Mouse (Mus musculus) B cell, adult 62 days (primary cell): Measurements from ENCODE around the gene Pla2g4a. TPM values are rescaled to one million over a fixed set of nuclear protein-coding genes. Genes with fewer than 3 reads are reported as not detected.

Experiments
- total RNA-seq: library from RNA; stranded (reverse); gene quantifications from 4 replicates; pipeline ENCODE4 v1.2.4, GENCODE M21; 2023

Gene Pla2g4a
- 0.85 to 2.9 TPM (median 1.1 TPM) in 4 replicates for total RNA-seq

DNA sequence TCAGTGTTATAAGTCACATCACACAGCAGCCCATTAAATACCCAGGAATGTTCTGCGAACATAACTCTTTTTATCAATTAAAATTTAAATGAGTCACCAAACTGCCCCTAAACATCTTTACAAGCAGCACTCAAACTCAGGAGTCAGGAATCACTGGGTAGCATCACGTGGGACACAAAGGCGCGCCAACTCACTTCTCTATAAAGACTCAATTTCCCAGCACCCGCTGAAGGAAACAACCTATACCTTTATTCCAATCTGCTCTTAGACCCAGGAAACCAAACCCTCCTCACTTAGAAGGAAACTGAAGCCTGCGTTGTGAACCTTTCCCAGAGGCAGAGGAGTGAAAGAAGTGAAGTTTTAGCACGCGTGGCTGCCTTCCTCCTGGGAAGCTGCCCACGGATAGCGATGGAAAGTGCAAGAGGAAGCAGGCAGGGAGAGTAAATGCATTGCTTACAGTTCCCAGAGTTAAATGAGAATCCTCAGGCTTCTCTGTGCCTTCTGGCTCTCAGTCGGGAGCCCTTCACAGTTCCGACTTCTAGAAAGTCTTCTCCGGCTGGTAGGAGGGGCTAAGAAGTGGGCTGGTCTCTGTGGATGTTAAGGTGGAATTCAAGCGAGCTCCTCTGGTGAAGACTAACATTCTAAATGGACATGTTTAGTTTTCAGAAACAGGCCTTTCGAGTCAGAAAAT, at the start of gene Pla2g4a:
Gene Pla2g4a (minus strand): TSS at position 557 of the 691 bp plus-strand sequence.

Other genes starting within 250 kb of the Pla2g4a start
- gene Ptgs2, start 138.7 kb upstream of the Pla2g4a start, total RNA-seq, result 0.12 to 0.16 TPM in 2 of 4 replicates, not detected in the others